Mouse (Mus musculus): ENCODE data around the gene Zbtb17. TPM values are rescaled to one million over a fixed set of nuclear protein-coding genes. Genes with fewer than 3 reads are reported as not detected.
A peak's percentile ranks its signal among the peaks of the same experiment; 100 is the strongest.

Zbtb17 gene
- 45.0 and 45.9 TPM in 2 replicates for polyA plus RNA-seq (2015; fragmentation: Nextera tagmentation; extraction: Ambion mirVana)

DNA sequence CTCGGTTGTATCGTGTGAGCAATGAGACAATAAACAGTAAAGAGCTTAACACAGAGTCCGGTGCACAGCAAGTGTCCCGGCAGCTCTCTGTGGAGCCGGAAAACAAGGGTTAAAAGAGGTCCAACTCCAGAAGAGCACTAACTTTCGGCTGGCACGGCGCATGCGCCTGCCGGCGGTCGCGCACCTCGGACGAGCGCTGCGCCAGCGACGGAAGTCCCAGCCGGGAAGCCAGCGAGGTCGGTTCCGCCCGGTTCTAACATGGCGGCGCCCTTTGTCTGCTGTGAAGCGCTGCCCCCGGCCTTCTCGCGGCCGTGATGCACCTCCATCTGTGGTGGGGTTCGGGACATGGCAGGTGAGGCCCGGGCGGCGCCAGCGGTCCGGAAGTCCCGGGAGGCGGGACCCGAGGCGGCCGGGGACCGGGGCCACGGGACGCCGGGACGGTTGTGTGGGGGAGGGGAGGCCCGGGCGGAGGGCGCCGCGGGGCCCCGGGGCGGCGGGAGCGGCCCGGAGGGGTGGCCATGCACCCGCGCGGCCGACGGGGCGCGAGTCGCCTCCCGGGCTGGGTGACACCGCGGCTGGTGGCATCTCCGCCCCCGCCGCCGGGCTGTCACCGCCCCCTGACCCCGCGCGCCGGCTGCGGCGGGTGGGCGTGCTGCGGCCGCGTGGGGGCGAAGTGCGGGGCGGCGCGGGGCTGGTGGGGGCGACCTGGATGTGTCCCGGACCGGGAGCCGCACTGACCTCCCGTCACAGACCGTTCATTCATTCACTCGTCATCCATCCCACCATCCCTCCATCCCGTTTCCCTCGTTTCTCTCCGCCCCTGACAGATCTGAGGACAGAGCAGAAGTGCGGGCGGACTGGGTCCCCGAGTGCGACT, at the start of gene Zbtb17:
TSS of gene Zbtb17 (plus strand) at position 204 of the 877 bp plus-strand sequence.
- Histone ChIP-seq H3K9me3 (no peaks in the 10 kb centered on the region), H3K9ac (peak within 1 kb of the TSS; percentile 97), H3K27ac (replicated peaks) (peak within 1 kb of the TSS; percentile 89), H3K36me3 (peaks cover 30% of the 10 kb centered on the region), H3K27me3 (no peaks in the 10 kb centered on the region; the same call in 1 of the 2 replicates), H3K4me1 (replicated peaks) (peaks cover 24% of the 10 kb centered on the region), H3K4me3 (peak within 1 kb of the TSS; percentile 97), H3K4me2 (peak within 1 kb of the TSS; percentile 78)
- WGBS = under 1% methylated on average over 68 of the region's 102 CpGs
- ATAC-seq (ENCODE audit: low read depth) = peak; percentile 94

DNA sequence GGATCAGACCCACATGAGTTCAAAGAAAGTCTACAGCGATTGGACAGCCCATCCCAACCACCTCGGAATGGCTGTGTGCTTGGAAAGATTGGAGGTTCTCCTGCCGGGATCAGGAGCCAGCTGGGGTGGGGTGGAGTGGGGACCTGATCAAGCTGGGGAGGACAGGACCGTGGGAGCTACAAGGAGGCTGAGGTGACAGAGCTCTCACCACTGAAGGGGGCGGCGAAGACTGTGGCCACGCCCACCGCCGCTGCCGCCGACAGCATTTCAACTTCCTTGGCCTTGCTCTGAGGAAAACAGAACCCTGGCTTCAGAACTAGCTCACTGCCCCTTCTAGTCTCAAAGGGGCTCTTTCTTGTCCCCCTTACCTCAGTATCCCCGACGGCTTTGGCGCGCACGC, 49.7 kb upstream of the Zbtb17 start:
- Histone ChIP-seq H3K9me3 (no peaks in the 10 kb centered on the region), H3K4me2 (peak overlapping the region; percentile 22; the same call in 1 of the 2 replicates), H3K4me3 (no peak overlapping the region), H3K4me1 (replicated peaks) (no peaks in the 10 kb centered on the region), H3K27me3 (peaks cover 3% of the 10 kb centered on the region; the same call in 1 of the 2 replicates), H3K27ac (replicated peaks) (no peak overlapping the region), H3K9ac (no peak overlapping the region), H3K36me3 (no peaks in the 10 kb centered on the region)
- 21% methylated on average over 16 of the region's 16 CpGs for WGBS
- ATAC-seq (ENCODE audit: low read depth) = no peak

DNA sequence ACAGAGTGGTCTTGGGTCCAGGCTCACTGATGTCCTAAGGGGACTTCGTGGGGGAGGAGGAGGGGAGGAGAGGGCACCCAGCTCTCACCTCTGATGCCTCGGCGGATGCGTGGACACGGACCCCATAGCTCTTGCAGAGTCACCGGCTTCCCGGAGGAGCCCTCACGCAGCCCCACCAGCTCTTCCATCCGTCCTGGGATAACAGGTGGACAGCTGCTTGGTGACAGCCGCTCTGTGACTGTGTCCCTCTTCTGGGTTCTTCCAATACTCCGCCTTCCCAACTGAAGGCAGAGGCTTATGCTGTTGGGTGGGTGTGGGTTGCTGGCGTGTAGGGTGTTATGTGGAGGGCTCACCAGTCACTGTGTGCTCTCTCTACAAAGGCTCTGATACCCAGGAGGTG, 46.6 kb upstream of the Zbtb17 start:
- Histone ChIP-seq H3K9ac (no peak overlapping the region), H3K27ac (replicated peaks) (no peak overlapping the region), H3K4me1 (replicated peaks) (no peaks in the 10 kb centered on the region), H3K36me3 (no peaks in the 10 kb centered on the region), H3K27me3 (peaks cover 3% of the 10 kb centered on the region; the same call in 1 of the 2 replicates), H3K4me2 (no peak overlapping the region), H3K4me3 (no peak overlapping the region), H3K9me3 (no peaks in the 10 kb centered on the region)
- no peak for ATAC-seq (ENCODE audit: low read depth)
- WGBS = 74% methylated on average over 12 of the region's 12 CpGs

DNA sequence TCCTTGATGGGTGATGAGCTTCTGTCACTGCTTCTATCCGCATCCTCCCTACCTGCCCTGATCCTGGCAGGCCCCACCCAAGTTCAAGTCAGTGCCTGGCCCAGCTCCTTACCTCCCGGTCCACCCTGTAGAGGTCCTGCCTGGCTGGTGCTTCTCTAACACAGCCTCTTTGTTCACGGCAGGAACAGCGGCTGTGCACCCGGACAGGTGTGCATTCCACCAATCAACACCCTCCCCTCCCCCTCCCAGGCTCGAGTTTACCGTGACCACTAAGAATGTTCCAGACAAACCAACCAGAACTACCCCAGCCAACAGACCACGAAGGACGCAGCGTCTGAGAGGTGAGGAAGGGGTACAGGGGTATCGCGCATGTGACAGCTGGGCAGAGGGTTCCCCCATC, 45.9 kb upstream of the Zbtb17 start, which contains the start of gene Clcnka:
TSS of gene Clcnka (minus strand) at position 180 of the 400 bp plus-strand sequence.
- Histone ChIP-seq H3K4me3 (no peak within 1 kb of the TSS), H3K4me2 (no peak within 1 kb of the TSS), H3K9ac (no peak within 1 kb of the TSS), H3K4me1 (replicated peaks) (no peaks in the 10 kb centered on the region), H3K27me3 (peaks cover 3% of the 10 kb centered on the region; the same call in 1 of the 2 replicates), H3K36me3 (no peaks in the 10 kb centered on the region), H3K9me3 (no peaks in the 10 kb centered on the region), H3K27ac (replicated peaks) (no peak within 1 kb of the TSS)
- WGBS = 76% methylated on average over 12 of the region's 12 CpGs
- ATAC-seq (ENCODE audit: low read depth) = no peak

DNA sequence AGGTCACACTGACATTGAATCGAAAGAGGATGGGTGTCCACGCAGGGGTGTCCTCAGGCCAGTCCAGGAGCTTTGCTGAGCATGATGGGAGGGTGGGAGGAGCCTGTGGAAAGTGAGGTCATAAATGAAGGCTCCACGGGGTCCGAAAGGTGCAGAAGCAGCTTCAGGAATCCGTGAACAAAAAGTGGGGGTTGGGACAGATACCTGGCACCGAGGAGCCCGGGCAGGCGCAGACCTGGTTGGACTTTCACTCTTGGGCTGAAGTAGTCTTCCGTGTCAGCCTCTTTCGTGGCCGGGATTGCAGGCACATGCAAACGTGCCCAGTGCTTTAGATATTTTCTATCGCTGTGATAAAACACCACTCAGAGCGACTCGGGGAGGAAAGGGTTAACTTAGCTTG, 44.3 kb upstream of the Zbtb17 start:
- 83% methylated on average over 15 of the region's 15 CpGs for whole genome bisulfite sequencing
- no peak for ATAC-seq (ENCODE audit: low read depth)

DNA sequence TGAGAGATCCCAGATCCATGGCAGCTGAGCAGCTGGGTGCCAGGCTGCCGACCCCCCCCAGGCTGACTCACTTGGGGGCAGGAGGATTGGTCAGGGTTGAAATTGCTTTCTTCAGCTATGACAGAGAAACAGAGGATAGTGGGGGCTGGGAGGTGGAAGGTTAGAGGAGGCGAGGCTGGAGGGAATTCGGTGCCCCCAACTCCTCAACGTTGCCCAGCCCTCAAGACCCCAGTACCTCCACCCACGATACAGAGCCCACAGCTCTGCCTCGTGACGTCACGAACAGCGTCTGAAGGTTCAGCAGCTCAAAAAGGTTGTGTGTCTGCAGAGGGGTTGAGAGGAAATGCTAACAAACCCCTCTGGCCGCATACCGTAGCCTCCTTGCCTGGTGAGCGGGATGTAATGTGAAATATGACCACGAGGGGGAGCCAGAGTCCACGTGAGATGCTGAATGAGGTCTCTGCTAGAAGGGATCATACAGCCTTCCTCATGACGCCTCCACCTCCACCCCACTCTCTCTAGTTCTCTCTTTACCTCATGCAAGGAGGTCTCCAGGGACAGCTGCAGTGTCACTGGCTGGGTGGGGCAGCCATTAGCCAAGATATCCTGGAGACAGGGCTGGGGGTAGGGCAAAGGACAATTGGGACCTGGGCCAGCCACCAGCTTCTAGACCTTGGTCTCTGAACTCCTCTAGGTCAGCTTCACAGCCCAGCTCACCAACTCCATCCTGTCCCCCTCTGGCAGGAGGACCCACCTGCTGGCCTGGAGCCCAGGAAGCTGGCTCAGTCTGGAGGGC, 39.7 kb upstream of the Zbtb17 start:
- no peaks in the 10 kb centered on the region for H3K9me3 ChIP-seq
- no peaks in the 10 kb centered on the region for H3K36me3 ChIP-seq
- H3K4me1 ChIP-seq (replicated peaks) = peaks cover 3% of the 10 kb centered on the region; the same call in 1 of the 2 replicates
- no peak overlapping the region for H3K27ac ChIP-seq (replicated peaks)
- H3K4me2 ChIP-seq = peak overlapping the region; percentile 36
- 0 out of 2 replicates have a peak overlapping the region, but pooled peaks have one; percentile 2 for H3K4me3 ChIP-seq
- peak overlapping the region; percentile 53; the same call in 1 of the 2 replicates for H3K9ac ChIP-seq
- 16% methylated on average over 15 of the region's 15 CpGs for WGBS
- peaks cover 5% of the 10 kb centered on the region; the same call in 1 of the 2 replicates for H3K27me3 ChIP-seq
- ATAC-seq (ENCODE audit: low read depth) = peak; percentile 86

More for the DNA sequence above, 44.3 kb upstream of the Zbtb17 start:
- no peak overlapping the region for H3K27ac ChIP-seq (replicated peaks)
- H3K27me3 ChIP-seq = no peaks in the 10 kb centered on the region
- no peak overlapping the region for H3K4me2 ChIP-seq
- H3K36me3 ChIP-seq = no peaks in the 10 kb centered on the region
- H3K4me3 ChIP-seq = no peak overlapping the region
- no peak overlapping the region for H3K9ac ChIP-seq
- peaks cover 3% of the 10 kb centered on the region; the same call in 1 of the 2 replicates for H3K4me1 ChIP-seq (replicated peaks)
- no peaks in the 10 kb centered on the region for H3K9me3 ChIP-seq

DNA sequence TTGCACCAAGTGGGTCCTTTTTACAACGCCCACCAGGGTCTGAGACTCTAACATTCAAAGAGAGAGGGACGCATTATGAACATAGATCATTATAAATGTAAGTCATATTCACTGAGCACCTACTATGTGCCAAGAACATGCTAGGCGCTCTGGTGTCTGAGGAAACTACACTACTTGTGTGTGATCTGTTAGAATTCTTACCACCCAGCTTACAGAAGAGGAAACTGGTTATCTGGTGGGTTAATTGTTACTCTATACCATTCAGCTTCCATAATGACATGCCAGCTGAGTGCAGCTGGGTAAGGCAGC, 39.2 kb upstream of the Zbtb17 start:
- H3K27me3 ChIP-seq = peaks cover 5% of the 10 kb centered on the region; the same call in 1 of the 2 replicates
- no peaks in the 10 kb centered on the region for H3K36me3 ChIP-seq
- no peaks in the 10 kb centered on the region for H3K9me3 ChIP-seq
- H3K4me3 ChIP-seq = no peak overlapping the region
- H3K4me2 ChIP-seq = no peak overlapping the region
- 88% methylated on average over 3 of the region's 3 CpGs for WGBS
- peaks cover 3% of the 10 kb centered on the region; the same call in 1 of the 2 replicates for H3K4me1 ChIP-seq (replicated peaks)
- H3K27ac ChIP-seq (replicated peaks) = no peak overlapping the region
- H3K9ac ChIP-seq = no peak overlapping the region
- peak; percentile 5; the same call in 1 of the 2 replicates for ATAC-seq (ENCODE audit: low read depth)

DNA sequence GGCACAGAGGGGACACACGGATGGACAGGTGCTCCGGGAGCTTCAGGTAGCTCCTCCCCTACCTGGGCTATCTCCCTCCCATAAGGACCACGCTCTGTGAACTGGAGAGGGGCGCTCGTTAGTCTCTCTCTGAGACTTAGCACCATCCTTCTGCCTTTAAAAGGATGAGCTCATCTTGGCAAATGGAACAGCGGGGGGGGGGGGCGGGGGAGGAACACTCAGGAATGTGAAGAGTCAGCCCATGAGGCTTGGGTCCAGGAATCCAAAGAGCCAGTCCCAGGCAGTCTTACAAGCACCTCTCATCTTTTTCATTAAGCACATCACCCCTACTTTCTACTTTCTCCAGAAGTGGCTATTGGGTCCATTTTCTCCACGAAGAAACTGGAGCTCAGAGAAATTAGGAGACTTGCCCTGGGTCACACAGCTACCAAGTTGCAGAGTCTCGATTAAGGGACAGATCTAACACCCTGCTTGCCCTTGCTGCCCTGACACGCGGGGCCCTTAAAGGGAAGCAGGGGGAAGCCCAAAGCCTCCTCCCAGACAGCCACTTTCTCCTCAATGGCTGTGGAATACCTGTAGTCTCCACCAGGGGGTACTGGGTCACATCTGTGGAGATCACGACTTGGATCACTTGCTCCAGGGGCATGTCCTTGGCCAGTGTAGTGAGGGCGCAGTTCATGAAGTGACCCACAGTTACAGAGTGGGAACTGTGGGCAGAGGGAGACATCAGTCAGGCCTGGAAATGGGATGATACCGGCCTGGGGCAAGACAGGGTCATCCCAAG, 37.7 kb upstream of the Zbtb17 start:
- Histone ChIP-seq H3K4me2 (no peak overlapping the region), H3K4me3 (no peak overlapping the region), H3K9ac (no peak overlapping the region), H3K27me3 (peaks cover 7% of the 10 kb centered on the region; the same call in 1 of the 2 replicates), H3K9me3 (no peaks in the 10 kb centered on the region), H3K27ac (replicated peaks) (no peak overlapping the region), H3K36me3 (no peaks in the 10 kb centered on the region), H3K4me1 (replicated peaks) (peaks cover 3% of the 10 kb centered on the region; the same call in 1 of the 2 replicates)
- WGBS = 51% methylated on average over 14 of the region's 14 CpGs
- ATAC-seq (ENCODE audit: low read depth) = no peak

DNA sequence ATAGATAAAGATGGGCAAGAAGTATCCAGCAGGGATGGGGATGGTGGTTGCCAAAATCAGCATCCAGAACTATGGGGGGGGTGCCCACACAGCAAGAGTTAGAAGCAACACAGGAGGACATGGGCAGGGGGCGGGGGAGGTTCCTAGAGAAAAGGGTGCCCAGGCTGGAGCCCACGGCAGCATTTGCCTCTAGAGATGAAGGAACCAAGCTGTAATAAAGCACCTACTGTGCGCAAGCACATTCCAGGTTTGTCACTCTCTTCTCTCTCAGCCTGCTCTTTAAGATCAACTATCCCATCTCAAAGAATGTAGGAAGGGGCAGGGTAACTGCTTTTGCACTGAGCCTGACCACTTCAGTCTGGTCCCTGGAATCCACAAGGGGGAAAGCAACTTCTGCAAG, 35.9 kb upstream of the Zbtb17 start:
- H3K4me3 ChIP-seq = no peak overlapping the region
- H3K9me3 ChIP-seq = no peaks in the 10 kb centered on the region
- no peak overlapping the region for H3K9ac ChIP-seq
- no peak for ATAC-seq (ENCODE audit: low read depth)
- no peak overlapping the region for H3K4me2 ChIP-seq
- no peak overlapping the region for H3K27ac ChIP-seq (replicated peaks)
- peaks cover 3% of the 10 kb centered on the region; the same call in 1 of the 2 replicates for H3K4me1 ChIP-seq (replicated peaks)
- no peaks in the 10 kb centered on the region for H3K36me3 ChIP-seq
- peaks cover 11% of the 10 kb centered on the region; the same call in 1 of the 2 replicates for H3K27me3 ChIP-seq
- 91% methylated on average over 3 of the region's 3 CpGs for WGBS

DNA sequence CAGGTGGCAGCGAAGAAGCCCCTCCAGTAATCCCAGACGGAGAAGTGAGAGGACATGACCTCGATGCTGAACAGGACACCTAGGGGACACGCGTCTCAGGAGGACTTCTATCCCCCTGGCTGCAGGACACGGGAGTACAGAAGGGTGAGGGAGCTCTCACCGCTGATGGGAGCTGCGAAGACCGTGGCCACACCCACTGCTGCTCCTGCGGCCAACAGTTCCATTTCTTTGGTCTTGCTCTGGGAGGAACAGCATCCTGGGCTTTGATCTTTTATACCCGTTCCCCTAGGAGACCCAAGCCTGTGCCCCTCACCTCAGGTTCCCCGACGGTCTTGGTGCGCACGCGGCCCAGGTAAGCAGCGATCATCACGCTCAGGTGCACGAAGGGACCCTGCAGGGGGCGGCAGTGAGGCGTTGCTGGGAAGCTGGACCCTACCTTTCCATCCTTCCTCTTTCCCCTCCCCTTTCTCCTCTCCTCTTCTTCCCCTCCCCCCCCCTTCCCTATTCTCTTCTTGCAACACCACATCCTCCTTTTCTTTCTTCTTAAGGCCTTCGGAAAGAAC, 32.9 kb upstream of the Zbtb17 start:
- H3K4me1 ChIP-seq (replicated peaks) = no peaks in the 10 kb centered on the region
- ATAC-seq (ENCODE audit: low read depth) = no peak
- no peak overlapping the region for H3K4me3 ChIP-seq
- WGBS = 13% methylated on average over 22 of the region's 22 CpGs
- no peak overlapping the region for H3K9ac ChIP-seq
- H3K4me2 ChIP-seq = no peak overlapping the region
- H3K27me3 ChIP-seq = peaks cover 6% of the 10 kb centered on the region; the same call in 1 of the 2 replicates
- no peaks in the 10 kb centered on the region for H3K36me3 ChIP-seq
- H3K27ac ChIP-seq (replicated peaks) = no peak overlapping the region
- H3K9me3 ChIP-seq = no peaks in the 10 kb centered on the region

DNA sequence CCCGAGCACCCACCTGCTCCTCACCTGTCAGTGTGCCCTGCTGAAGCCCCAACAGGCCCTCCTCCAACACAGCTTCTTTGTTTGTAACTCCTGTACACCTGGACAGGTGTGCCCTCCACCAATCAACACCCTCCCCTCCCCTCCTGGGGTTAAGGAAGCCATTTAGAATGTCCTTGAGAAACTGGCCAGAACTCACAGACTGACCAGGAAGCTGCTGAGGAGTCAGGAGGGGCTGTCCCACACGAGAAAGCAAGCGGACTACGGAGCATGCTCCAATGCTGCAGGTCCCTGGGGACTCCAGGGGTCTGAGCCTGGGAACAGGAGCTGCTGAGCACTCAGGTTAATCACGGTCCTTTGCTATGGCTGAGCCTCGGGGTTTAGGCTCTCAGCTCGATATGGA, 28.5 kb upstream of the Zbtb17 start, which contains the start of gene Clcnkb:
TSS of gene Clcnkb (minus strand) at position 91 of the 400 bp plus-strand sequence.
- Histone ChIP-seq H3K4me1 (replicated peaks) (peaks cover 5% of the 10 kb centered on the region; the same call in 1 of the 2 replicates), H3K9me3 (no peaks in the 10 kb centered on the region), H3K4me3 (no peak within 1 kb of the TSS), H3K27me3 (0 out of 2 replicates have a peak, but pooled peaks cover 6% of the 10 kb centered on the region), H3K36me3 (no peaks in the 10 kb centered on the region), H3K9ac (no peak within 1 kb of the TSS), H3K27ac (replicated peaks) (no peak within 1 kb of the TSS), H3K4me2 (no peak within 1 kb of the TSS)
- no peak for ATAC-seq (ENCODE audit: low read depth)
- 59% methylated on average over 7 of the region's 7 CpGs for WGBS

All from neural tube, embryonic 13.5 days (tissue).